Mouse (Mus musculus): Measurements from ENCODE around the gene Nrxn3. TPM values are rescaled to one million over a fixed set of nuclear protein-coding genes. Genes with fewer than 3 reads are reported as not detected.

The Nrxn3 gene
- polyA plus RNA-seq, 1 experiment from 2014 or later: 87.0 TPM

GRCm38 (mm10) chr12:88830851-88831250, 108.2 kb downstream of the Nrxn3 start:
- Histone ChIP-seq H3K4me1 (ENCODE audit: control insufficient read depth, insufficient read depth, low read length) (no peaks in the 10 kb centered on the region), H3K27me3 (ENCODE audit: control insufficient read depth, insufficient read depth, low read depth, low read length) (no peaks in the 10 kb centered on the region), H3K27ac (ENCODE audit: low read length) (no peak overlapping the region), H3K4me3 (ENCODE audit: low read depth, low read length) (no peak overlapping the region), H3K36me3 (ENCODE audit: control insufficient read depth, insufficient read depth, low read length) (no peaks in the 10 kb centered on the region), H3K9ac (ENCODE audit: low read depth, low read length) (no peak overlapping the region), H3K4me2 (ENCODE audit: low read length) (no peak overlapping the region), H3K9me3 (replicated peaks; ENCODE audit: control insufficient read depth, low read length, poor library complexity, severe bottlenecking) (no peaks in the 10 kb centered on the region)
- ATAC-seq: no peak
- 92% methylated on average over 1 of the region's 1 CpGs for WGBS

GRCm38 (mm10) chr12:88835821-88836220, 113.1 kb downstream of the Nrxn3 start:
- H3K4me2 ChIP-seq (ENCODE audit: low read length): no peak overlapping the region
- H3K27ac ChIP-seq (ENCODE audit: low read length): no peak overlapping the region
- no peak overlapping the region for H3K9ac ChIP-seq (ENCODE audit: low read depth, low read length)
- no peak for ATAC-seq
- H3K27me3 ChIP-seq (ENCODE audit: control insufficient read depth, insufficient read depth, low read depth, low read length): no peaks in the 10 kb centered on the region
- WGBS: 8% methylated on average over 2 of the region's 2 CpGs
- no peaks in the 10 kb centered on the region for H3K9me3 ChIP-seq (replicated peaks; ENCODE audit: control insufficient read depth, low read length, poor library complexity, severe bottlenecking)
- no peak overlapping the region for H3K4me3 ChIP-seq (ENCODE audit: low read depth, low read length)
- H3K36me3 ChIP-seq (ENCODE audit: control insufficient read depth, insufficient read depth, low read length): no peaks in the 10 kb centered on the region
- no peaks in the 10 kb centered on the region for H3K4me1 ChIP-seq (ENCODE audit: control insufficient read depth, insufficient read depth, low read length)

DNA sequence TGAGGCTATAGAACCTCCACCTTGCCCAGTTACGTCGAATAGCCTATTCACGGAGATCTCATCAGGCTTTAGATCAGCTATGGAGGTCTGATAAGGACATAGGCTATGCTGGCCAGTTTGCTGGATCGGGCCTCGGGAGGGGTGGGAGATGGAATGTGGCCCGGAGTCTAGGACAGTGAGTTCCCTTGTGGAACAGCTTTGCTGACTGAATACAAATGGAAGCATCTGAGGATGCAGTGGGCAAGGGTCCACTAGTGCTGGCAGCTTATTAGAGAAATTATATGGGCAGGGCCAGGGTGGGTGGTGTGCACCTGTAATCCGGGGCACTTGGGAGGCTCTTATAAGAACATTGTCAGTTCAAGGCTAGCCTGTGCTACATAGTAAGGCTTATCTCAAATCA, 117.0 kb downstream of the Nrxn3 start:
- no peak overlapping the region for H3K27ac ChIP-seq (ENCODE audit: low read length)
- no peak overlapping the region for H3K4me2 ChIP-seq (ENCODE audit: low read length)
- H3K4me1 ChIP-seq (ENCODE audit: control insufficient read depth, insufficient read depth, low read length): peaks cover 2% of the 10 kb centered on the region; the same call in 1 of the 2 replicates
- H3K27me3 ChIP-seq (ENCODE audit: control insufficient read depth, insufficient read depth, low read depth, low read length): no peaks in the 10 kb centered on the region
- no peaks in the 10 kb centered on the region for H3K36me3 ChIP-seq (ENCODE audit: control insufficient read depth, insufficient read depth, low read length)
- H3K9ac ChIP-seq (ENCODE audit: low read depth, low read length): no peak overlapping the region
- H3K4me3 ChIP-seq (ENCODE audit: low read depth, low read length): no peak overlapping the region
- no peaks in the 10 kb centered on the region for H3K9me3 ChIP-seq (replicated peaks; ENCODE audit: control insufficient read depth, low read length, poor library complexity, severe bottlenecking)
- 94% methylated on average over 7 of the region's 7 CpGs for WGBS
- no peak for ATAC-seq

DNA sequence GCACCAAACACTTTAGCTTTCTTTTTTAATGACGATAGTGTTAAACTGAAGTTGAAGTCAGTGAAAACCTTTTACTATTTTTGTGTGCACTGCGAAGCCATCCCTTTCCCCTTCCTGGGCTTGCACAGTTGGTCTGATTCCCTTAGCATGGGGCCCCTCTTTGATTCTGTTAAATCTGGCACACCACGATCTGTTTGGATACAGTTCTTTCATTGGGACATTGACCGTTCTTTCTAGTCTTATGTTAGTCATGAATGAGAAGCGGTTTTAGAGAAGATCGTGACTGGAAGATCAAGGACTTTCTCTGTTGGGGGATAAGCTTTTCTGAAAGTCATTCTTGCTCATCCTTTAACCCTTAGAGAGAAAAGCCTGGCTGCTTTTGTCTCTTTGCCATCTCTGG, 118.7 kb downstream of the Nrxn3 start:
- no peaks in the 10 kb centered on the region for H3K36me3 ChIP-seq (ENCODE audit: control insufficient read depth, insufficient read depth, low read length)
- no peak for ATAC-seq
- 61% methylated on average over 6 of the region's 6 CpGs for WGBS

GRCm38 (mm10) chr12:88850400-88851179, 127.9 kb downstream of the Nrxn3 start:
- Histone ChIP-seq H3K36me3 (ENCODE audit: control insufficient read depth, insufficient read depth, low read length) (no peaks in the 10 kb centered on the region), H3K4me3 (ENCODE audit: low read depth, low read length) (no peak overlapping the region), H3K9ac (ENCODE audit: low read depth, low read length) (no peak overlapping the region), H3K27me3 (ENCODE audit: control insufficient read depth, insufficient read depth, low read depth, low read length) (no peaks in the 10 kb centered on the region), H3K4me2 (ENCODE audit: low read length) (no peak overlapping the region), H3K4me1 (ENCODE audit: control insufficient read depth, insufficient read depth, low read length) (peaks cover 4% of the 10 kb centered on the region; the same call in 1 of the 2 replicates), H3K27ac (ENCODE audit: low read length) (no peak overlapping the region), H3K9me3 (replicated peaks; ENCODE audit: control insufficient read depth, low read length, poor library complexity, severe bottlenecking) (no peaks in the 10 kb centered on the region)
- no peak for ATAC-seq
- WGBS: 36% methylated on average over 6 of the region's 6 CpGs

More for the DNA sequence above, 118.7 kb downstream of the Nrxn3 start:
- no peak overlapping the region for H3K4me2 ChIP-seq (ENCODE audit: low read length)
- no peaks in the 10 kb centered on the region for H3K27me3 ChIP-seq (ENCODE audit: control insufficient read depth, insufficient read depth, low read depth, low read length)
- no peak overlapping the region for H3K4me3 ChIP-seq (ENCODE audit: low read depth, low read length)
- no peak overlapping the region for H3K9ac ChIP-seq (ENCODE audit: low read depth, low read length)
- no peaks in the 10 kb centered on the region for H3K9me3 ChIP-seq (replicated peaks; ENCODE audit: control insufficient read depth, low read length, poor library complexity, severe bottlenecking)
- peaks cover 2% of the 10 kb centered on the region; the same call in 1 of the 2 replicates for H3K4me1 ChIP-seq (ENCODE audit: control insufficient read depth, insufficient read depth, low read length)
- no peak overlapping the region for H3K27ac ChIP-seq (ENCODE audit: low read length)

- ATAC-seq: no peak
These were observed 131.4 kb downstream of the Nrxn3 start for GRCm38 (mm10) chr12:88854039-88854438.

GRCm38 (mm10) chr12:88857701-88858100, 135.0 kb downstream of the Nrxn3 start:
- Histone ChIP-seq H3K27me3 (ENCODE audit: control insufficient read depth, insufficient read depth, low read depth, low read length) (no peaks in the 10 kb centered on the region), H3K4me1 (ENCODE audit: control insufficient read depth, insufficient read depth, low read length) (peaks cover 15% of the 10 kb centered on the region), H3K9ac (ENCODE audit: low read depth, low read length) (no peak overlapping the region), H3K4me2 (ENCODE audit: low read length) (no peak overlapping the region), H3K9me3 (replicated peaks; ENCODE audit: control insufficient read depth, low read length, poor library complexity, severe bottlenecking) (no peaks in the 10 kb centered on the region), H3K27ac (ENCODE audit: low read length) (no peak overlapping the region), H3K36me3 (ENCODE audit: control insufficient read depth, insufficient read depth, low read length) (no peaks in the 10 kb centered on the region), H3K4me3 (ENCODE audit: low read depth, low read length) (no peak overlapping the region)
- no peak for ATAC-seq
- WGBS: 86% methylated on average over 2 of the region's 2 CpGs

More at GRCm38 (mm10) chr12:88854039-88854438, 131.4 kb downstream of the Nrxn3 start:
- H3K4me2 ChIP-seq (ENCODE audit: low read length): no peak overlapping the region
- no peak overlapping the region for H3K9ac ChIP-seq (ENCODE audit: low read depth, low read length)
- H3K9me3 ChIP-seq (replicated peaks; ENCODE audit: control insufficient read depth, low read length, poor library complexity, severe bottlenecking): no peaks in the 10 kb centered on the region
- H3K27me3 ChIP-seq (ENCODE audit: control insufficient read depth, insufficient read depth, low read depth, low read length): no peaks in the 10 kb centered on the region
- H3K4me1 ChIP-seq (ENCODE audit: control insufficient read depth, insufficient read depth, low read length): peaks cover 4% of the 10 kb centered on the region; the same call in 1 of the 2 replicates
- no peak overlapping the region for H3K4me3 ChIP-seq (ENCODE audit: low read depth, low read length)
- H3K27ac ChIP-seq (ENCODE audit: low read length): no peak overlapping the region
- H3K36me3 ChIP-seq (ENCODE audit: control insufficient read depth, insufficient read depth, low read length): no peaks in the 10 kb centered on the region
- WGBS: 60% methylated on average over 4 of the region's 4 CpGs

GRCm38 (mm10) chr12:88859456-88860345, 137.0 kb downstream of the Nrxn3 start:
- peaks cover 11% of the 10 kb centered on the region for H3K4me1 ChIP-seq (ENCODE audit: control insufficient read depth, insufficient read depth, low read length)
- H3K4me3 ChIP-seq (ENCODE audit: low read depth, low read length): no peak overlapping the region
- no peaks in the 10 kb centered on the region for H3K36me3 ChIP-seq (ENCODE audit: control insufficient read depth, insufficient read depth, low read length)
- no peak overlapping the region for H3K27ac ChIP-seq (ENCODE audit: low read length)
- no peak overlapping the region for H3K9ac ChIP-seq (ENCODE audit: low read depth, low read length)
- no peaks in the 10 kb centered on the region for H3K27me3 ChIP-seq (ENCODE audit: control insufficient read depth, insufficient read depth, low read depth, low read length)
- H3K9me3 ChIP-seq (replicated peaks; ENCODE audit: control insufficient read depth, low read length, poor library complexity, severe bottlenecking): no peaks in the 10 kb centered on the region
- peak; percentile 32; the same call in 1 of the 2 replicates for ATAC-seq
- WGBS: 18% methylated on average over 6 of the region's 6 CpGs
- 0 out of 2 replicates have a peak overlapping the region, but pooled peaks have one; percentile 0 for H3K4me2 ChIP-seq (ENCODE audit: low read length)
